Mouse (Mus musculus) G1E-ER4 (cell line): Measurements from ENCODE around the gene Pithd1. TPM values are rescaled to one million over a fixed set of nuclear protein-coding genes. Genes with fewer than 3 reads are reported as not detected.

ENCODE experiments used
- GATA1 ChIP-seq: IDR thresholded peaks from one replicate; pipeline ENCODE4 v1.8.0; 2012; ENCODE audit warnings: low read length, inconsistent platforms
- polyA plus RNA-seq: library from polyadenylated mRNA; stranded (reverse); fragments of >175 nt; gene quantifications from 2 replicates; pipeline ENCODE4 v1.2.3, GENCODE M21; 2012

The Pithd1 gene
- polyA plus RNA-seq, 1 experiment: 86.7 TPM

GRCm38 (mm10) chr4:135926861-135927260, 60.2 kb downstream of the Pithd1 start:
- no peak for TF ChIP-seq GATA1

- no peak for TF ChIP-seq GATA1
These were observed 60.8 kb downstream of the Pithd1 start for GRCm38 (mm10) chr4:135926195-135926808.

Other genes starting within 250 kb of the Pithd1 start
- gene Myom3, start 227.5 kb downstream of the Pithd1 start, polyA plus RNA-seq: not detected in 2 replicates
- 358 and 475 TPM in 2 replicates for gene Srsf10, start 131.5 kb downstream of the Pithd1 start, polyA plus RNA-seq
- 7.3 and 10.5 TPM in 2 replicates for gene Pnrc2, start 113.4 kb downstream of the Pithd1 start, polyA plus RNA-seq
- gene Cnr2, start 91.9 kb downstream of the Pithd1 start, polyA plus RNA-seq: 2.2 and 2.7 TPM in 2 replicates
- 12.6 and 12.7 TPM in 2 replicates for gene Fuca1, start 66.5 kb downstream of the Pithd1 start, polyA plus RNA-seq
- 34.3 and 39.4 TPM in 2 replicates for gene Hmgcl, start 40.8 kb downstream of the Pithd1 start, polyA plus RNA-seq
- gene Gale, start 23.5 kb downstream of the Pithd1 start, polyA plus RNA-seq: 25.8 and 31.1 TPM in 2 replicates
- 245 and 299 TPM in 2 replicates for gene Lypla2, start 14.6 kb downstream of the Pithd1 start, polyA plus RNA-seq
- gene Eloa, start 34.5 kb upstream of the Pithd1 start, polyA plus RNA-seq: 7.7 and 8.3 TPM in 2 replicates
- 1,675 and 1,773 TPM in 2 replicates for gene Rpl11, start 66.2 kb upstream of the Pithd1 start, polyA plus RNA-seq
- 0.08 and 0.11 TPM in 2 replicates for gene Id3, start 156.2 kb upstream of the Pithd1 start, polyA plus RNA-seq
- gene E2f2, start 185.1 kb upstream of the Pithd1 start, polyA plus RNA-seq: 42.9 and 49.6 TPM in 2 replicates
- 0.04 and 0.08 TPM in 2 replicates for gene Asap3, start 219.1 kb upstream of the Pithd1 start, polyA plus RNA-seq